Mouse (Mus musculus) gastrocnemius, postnatal 4 days (tissue): Measurements from ENCODE around the gene Otud7b. TPM values are rescaled to one million over a fixed set of nuclear protein-coding genes. Genes with fewer than 3 reads are reported as not detected.
"Not testable (repeated sequence)": the region's sequence is repeated elsewhere in the genome, so short reads cannot be mapped to it uniquely, and the experiment has no call there.

Experiments
- DNase-seq, 2 experiments: peaks; one replicate each; pipeline ENCODE4 v3.0.0; 2021 to 2022; ENCODE audit warnings: low spot score in 2 of 2, mixed read lengths in 2 of 2
- total RNA-seq, 2 experiments: library from RNA; stranded (reverse); gene quantifications; 2 replicates each; pipeline ENCODE4 v1.2.3; 2021

Gene Otud7b
- total RNA-seq, 2 experiments from 2014 or later, result 61.0 to 65.7 TPM

DNA sequence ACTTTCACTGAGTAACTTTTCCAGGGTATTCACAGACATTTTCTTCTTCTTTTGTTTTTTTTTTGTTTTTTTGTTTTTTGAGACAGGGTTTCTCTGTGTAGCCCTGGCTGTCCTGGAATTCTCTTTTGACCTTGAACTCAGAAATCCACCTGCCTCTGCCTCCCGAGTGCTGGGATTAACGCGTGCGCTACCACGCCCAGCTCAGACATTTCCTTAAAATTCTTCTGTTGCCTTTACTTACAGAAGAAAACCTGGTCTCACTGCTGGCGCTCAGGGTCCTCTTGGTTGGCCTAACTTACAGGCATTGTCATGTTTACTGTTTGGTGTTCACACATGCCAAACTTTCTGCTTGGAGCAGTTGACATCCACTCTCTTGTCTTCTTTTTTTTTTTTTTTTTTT, 70.9 kb downstream of the Otud7b start:
- no peak for DNase-seq

DNA sequence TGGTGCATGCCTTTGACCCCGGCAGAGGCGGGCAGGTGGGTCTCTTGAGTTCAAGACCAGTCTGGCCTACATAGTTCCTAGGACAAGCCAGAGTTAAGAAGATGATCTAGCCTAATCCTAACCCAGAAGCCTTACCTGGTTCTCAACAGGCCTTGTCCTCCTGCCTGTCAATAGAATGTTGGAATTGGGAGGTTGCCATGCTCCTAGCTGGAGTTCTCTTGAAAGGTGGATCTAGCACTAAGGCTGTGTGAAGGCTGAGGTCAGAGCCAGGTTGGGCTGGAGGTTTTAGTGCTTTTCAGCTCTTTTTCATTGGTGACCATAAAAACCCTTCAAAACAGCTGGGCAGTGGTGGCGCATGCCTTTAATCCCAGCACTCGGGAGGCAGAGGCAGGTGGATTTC, 74.1 kb downstream of the Otud7b start:
- DNase-seq, result no peak

DNA sequence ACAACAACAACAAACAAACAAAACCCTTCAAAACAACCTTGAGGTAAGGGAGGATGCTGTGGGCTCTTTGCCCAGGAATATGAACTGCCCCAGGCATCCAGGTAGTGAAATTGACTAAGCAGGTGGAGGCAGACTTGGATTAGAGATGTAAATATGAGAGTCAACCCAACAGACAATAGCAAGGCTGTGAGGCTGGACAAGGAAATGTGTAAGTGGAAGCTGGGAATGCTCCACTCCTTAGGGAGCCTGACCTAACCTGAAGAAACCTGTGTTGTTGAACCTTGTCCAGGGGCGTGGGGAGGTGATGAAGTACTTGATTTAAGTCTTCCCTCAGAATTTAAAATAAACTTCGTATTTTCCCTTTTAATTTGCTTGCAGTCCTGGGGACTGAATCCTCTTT, 74.6 kb downstream of the Otud7b start:
- DNase-seq, result no peak

DNA sequence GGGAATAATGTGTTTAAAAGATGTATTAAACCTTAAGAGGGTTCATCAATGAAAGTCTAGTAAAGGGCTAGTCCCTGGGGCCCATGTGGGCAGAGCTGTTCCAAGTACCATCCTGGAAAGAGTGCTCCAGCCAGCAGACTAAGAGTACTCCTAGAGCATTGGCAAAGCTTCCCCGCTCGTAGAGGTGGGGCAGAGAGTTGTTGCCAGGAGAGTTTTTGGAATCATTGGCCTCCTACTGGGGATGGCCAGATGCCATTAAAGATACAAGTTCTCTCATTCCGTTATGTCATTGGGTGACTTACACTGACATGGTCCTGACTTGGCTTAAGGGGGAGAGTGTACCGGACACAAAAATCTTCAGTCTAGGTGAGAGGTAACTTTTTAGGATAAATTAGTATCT, 75.2 kb downstream of the Otud7b start:
- DNase-seq, result no peak

DNA sequence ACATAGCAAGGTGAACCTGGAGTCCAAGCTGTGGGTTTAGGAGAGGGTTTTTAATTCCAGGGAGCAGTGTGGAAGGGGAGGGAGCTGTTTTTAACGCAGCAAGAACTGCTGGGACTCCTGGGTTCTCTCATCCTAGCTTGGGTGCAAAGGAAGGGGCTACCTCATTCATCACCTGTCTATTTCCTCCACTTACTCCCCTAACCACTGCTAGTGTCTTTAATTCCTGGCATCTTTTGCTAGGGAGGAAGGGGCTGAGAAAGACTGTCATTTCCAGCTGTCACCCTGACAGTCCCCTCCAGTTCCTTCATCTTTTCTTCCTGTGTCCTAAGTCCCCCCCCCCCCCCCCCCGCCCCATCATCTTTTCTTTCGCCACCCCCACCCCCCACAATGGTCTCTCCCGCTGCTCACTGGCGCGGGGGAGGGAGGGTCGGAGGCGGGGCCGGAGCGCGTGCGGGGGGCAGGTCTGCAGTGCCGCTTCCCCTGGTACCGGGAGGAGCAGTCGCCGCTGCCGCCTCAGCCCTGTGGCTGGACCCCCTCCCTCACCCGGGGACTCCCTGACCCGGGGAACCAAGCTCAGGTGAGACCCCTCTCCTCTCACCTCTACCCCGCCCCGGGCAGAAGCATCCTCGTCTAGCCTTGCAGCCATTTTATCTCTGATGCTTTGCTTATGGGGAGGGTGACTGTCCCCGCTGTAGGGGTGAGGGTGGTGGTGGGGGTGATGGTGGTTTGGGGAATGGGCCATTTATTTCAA, 76.6 kb downstream of the Otud7b start, which contains the start of gene Sv2a:
Gene Sv2a (plus strand): TSS at position 425 of the 751 bp plus-strand sequence.
- no peak for DNase-seq

DNA sequence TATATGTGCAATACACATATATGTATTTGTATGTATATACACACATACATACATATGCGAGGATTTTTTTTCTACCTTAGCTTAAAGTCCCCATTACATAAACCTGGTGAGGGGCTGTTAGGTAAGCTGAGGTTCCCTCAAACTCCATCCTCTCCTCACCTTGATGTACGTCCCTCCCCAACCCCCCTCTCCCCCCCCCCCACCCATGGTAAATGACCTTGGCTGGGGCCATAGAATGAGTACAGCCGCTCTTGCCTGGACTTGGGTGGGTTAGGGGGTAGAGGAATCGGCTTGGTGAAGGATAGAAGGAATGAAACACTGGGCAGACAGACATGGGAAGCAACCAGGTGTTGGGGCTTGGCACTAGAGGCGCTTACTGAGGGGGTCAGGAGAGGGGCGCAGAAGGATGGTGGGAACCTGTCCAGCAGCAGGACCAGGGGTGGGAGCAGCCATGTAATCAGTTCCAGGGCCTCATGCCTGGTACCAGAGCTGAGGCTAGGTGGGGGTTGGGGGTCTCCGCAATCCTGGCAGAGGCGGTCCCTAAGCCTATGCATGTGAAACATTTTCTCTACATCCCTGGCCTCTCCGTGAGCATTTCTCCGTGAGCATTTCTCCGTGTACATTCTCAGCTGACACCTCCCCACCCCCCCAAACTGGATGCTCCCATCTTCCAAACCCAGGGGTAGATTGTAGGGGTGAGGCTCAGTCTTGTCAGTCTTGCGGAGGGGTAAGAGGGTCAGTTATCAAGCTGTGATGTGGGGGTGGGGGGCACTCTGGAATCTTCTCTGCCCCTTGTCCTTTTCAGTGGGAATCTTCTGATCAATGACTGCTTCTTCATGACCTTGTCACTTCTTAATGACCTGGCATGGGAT, 77.4 kb downstream of the Otud7b start:
- no peak for DNase-seq

DNA sequence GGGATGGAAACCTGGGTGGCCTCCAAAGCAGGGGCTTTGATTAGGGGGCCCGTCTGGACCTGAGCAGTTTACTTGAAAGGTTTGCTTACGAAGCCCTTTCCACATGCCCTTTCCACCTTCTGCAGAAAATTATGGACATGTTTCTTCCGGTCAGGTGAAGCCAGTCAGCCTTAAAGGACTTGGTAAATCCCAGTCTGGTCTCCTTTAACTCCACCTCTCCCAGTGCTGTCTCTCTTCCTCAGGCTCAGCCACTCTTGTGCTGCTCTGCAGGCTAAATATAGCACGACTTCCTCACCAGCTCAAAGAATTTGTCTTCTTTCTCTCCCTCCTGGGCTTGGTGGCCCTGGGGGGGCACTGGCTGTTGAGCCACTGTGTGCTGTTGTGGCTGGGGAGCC, 78.1 kb downstream of the Otud7b start:
- DNase-seq, result no peak

DNA sequence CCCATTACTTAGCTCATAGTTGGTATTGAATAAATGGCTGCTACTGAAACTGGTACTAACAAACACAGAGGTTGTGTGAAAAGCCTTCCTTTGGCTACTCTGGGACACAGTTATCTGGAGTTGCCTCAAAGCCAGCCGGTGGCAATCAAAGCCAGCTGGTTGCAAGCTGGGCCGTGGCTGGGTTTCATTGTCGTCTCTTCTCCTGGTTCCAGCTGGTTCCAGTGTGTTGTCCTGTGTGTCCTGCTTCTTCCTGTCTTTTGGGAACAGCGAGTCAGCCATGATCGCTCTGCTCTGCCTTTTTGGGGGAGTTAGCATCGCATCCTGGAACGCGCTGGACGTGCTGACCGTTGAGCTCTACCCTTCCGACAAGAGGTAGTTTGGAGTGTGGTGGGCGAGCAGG, 88.7 kb downstream of the Otud7b start:
- DNase-seq, result no peak

DNA sequence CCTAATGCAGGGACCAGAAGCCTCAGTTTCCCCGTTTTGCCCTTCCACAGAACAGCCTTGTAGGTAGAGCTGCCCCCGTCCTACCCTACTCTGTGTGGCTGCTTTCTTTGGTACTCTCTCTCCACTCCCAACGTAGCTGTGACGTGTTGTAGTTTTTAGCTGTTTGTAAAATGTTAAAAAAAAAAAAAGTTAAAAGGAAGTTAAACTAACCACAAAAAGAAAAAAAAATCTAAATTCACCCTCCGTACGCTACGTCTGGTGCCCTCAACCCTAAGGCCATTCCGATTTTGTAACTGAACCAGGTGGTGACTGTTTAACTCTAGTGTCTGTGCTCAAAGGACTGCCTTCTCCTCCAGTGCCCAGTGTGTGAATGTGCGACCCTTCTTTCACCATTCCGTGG, 90.6 kb downstream of the Otud7b start:
- DNase-seq, result no peak

DNA sequence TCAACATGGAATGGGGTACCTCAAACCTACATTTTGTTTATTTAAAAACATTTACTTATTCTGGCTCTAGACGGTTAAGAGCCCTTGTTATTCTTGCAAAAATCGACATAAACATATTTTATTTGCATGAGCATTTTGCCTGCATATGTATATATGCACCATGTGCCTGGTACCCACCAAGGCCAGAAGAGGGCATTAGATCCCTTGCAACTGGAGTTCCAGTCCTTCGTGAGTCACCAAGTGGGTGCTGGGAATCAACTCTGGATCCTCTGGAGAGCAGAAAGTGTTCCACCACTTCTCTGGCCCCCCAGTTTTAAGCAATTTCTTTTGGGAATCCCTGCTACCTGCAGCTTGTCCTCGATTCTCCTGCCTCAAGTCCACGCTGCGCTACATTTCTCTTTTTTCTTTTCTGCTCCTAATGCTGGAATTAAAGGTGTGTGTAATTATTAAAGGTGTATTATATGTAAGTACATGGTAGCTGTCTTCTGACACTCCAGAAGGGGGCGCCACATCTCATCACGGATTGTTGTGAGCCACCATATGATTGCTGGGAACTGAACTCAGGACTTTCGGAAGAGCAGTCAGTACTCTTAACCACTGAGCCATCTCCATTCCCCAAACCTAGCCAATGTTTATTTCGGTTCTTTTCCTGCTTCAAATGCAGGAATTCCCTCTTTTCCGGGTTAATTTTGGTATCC, 91.4 kb downstream of the Otud7b start:
- DNase-seq, result no peak

DNA sequence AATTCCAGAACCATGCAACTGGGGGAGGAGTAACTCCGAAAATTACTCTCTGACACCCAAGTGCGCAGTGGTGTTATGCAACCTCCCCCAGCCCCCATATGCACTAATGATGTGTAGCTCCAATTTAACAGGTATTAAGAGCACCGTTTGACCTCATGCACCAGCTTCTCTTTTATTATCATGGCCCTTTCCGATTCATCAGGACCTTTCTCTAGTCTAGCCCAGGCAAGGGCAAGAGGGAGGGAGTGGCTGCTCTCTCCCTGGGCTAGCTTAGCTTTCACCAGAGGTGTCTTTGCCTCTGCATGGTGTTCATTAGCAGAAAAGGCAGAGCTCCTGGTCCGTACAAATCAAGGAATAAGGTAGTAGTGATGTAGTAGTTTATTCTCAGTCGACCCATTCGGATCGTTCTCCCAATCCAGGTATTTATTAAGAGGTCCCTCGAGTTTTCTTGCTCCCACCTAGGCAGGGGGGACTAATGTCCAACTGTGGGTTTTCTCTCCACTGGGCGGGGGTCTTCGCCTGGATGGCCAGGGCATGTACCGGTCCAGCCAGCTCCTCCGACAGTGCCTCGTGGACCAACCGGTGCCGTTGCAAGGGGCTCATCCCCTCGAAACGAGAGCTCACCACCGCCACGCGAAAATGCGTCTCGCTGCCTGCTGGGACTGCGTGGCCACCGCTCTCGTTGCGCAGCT, 92.3 kb downstream of the Otud7b start:
- no peak for DNase-seq

DNA sequence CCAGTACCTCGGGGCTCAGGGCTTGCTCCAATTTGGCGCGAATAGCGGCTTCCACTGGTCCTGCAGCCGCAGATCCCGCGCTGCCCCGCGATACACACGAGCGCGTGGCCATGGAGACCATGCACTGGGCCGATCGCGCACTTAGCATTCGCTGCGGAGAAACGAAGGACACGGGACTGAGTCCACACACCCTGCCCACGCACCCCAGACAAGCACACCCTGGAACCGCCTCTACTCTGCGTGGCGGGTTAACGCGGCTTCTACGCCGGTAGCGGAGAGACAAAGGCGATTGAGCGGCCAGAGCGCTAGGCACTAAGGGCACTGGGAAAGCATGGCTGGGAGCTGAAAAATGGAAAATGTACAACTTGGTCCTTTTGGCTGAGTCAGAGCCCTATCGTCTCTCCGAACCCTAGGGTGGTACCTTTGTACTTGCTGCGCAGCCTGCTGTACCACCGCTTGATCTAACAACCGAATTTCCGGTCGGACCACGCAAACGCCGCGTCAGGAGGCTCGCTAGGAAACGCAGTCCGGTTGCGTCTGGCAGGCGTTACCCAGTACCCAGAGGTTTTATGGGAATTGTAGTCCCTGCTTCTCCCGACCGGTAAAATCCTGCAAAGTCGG, 92.9 kb downstream of the Otud7b start:
- DNase-seq, result peak in 1 of 2 experiments; percentile 84

DNA sequence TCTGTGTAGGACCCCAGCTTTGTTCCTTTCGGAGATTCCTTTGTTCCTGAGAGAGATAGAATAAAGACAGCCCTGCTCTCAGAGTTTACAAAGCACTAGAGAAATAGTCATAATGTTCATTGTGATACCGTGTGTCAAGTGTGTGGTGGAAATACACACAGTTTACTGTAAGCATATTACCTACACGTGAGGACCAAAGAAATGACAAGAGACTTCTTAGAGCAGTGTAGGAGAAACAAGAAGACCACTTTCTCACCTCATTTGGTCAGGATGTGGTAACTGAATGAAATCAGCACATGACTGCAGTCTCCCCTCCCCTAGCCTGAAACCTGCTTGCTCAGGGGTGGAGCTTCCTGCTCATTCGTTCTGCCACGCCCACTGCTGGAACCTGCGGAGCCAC, 93.9 kb downstream of the Otud7b start:
- no peak for DNase-seq

DNA sequence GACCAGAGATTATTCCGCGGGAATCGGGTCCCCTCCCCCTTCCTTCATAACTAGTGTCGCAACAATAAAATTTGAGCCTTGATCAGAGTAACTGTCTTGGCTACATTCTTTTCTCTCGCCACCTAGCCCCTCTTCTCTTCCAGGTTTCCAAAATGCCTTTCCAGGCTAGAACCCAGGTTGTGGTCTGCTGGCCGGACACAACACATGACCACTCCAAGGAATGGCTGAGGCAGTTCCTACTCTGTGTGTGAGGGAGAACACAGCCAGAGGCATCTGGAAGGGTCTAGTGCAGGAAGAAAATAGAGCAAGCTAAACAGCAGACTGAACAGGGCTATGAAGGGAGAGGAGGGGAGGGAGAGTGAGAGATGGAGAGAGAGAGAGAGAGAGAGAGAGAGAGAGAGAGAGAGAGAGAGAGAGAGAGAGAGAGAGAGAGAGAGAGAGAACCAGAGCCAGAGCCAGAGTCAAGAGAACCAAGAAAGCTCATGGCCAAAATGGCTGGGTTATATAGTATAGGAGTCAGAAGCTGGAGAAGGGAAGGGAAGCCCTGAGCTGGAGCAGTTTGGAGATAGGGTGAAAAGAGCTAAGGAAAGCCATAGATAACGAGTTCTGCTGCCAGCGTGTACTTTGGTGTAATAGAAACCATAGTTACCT, 94.4 kb downstream of the Otud7b start:
- not testable (repeated sequence) for DNase-seq

DNA sequence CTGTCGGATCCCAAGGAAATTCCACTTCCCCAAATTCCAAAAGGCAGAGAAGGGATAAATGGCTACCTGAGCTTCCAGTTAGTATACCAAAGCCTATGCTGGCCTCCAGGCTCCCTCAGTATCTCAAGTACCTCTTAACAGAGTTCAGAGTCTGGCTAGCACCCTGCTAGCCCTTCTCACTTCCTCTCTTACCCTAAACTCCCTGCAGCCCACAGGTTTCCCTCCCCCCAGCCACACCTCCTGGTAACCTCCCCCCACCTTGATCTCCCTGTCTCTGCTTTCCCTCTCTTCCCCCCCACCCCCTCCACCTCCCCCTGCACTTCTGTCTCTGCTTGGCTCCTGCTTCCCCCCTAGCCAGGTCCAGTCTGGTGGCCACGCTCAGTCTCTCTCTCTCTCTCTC, 95.4 kb downstream of the Otud7b start:
- no peak for DNase-seq

DNA sequence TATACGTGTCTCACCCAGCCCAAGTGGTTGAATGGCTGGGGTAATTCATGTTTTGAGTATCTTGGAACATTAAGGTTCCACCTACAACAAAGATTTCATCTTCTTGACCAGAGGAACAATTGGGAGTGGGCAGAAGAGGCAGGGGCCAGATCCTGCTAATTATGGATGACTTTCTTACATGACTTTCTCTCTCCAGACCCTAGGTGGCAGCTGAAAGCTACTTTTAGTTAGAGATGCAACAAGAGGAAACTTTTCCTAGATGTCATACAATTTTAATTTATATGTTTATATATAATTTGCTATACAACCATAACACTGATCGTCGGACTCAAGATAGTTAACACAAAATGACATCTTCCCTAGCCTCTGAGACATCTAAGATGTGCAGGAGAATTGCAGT, 103.5 kb downstream of the Otud7b start:
- DNase-seq, result no peak

DNA sequence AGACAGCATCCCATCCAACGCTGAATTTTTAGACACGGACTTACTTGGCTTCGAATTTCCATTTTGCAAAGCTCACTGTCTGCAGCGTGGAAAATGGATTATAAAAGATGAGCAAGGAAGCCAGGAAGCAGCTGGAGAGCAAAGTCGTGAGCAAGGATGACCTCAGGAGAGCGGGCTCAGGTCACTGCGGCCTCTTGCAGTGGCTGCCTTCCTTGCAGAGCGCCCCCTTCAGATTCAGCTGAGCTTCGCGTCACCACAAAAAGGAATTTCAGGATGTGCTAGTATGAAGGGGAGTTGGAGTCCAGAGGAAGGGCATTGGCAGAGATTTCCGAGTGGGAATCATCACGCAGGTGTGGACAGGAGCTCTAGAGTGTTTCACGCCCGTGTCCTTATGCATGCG, 104.9 kb downstream of the Otud7b start:
- no peak for DNase-seq
